Mouse (Mus musculus) left cerebral cortex, postnatal 10 days (tissue): Measurements from ENCODE around the gene Atp6v1g3. TPM values are rescaled to one million over a fixed set of nuclear protein-coding genes. Genes with fewer than 3 reads are reported as not detected.

Experiments
- DNase-seq, 2 experiments: peaks; one replicate each; pipeline ENCODE4 v3.0.0; 2021 to 2022; ENCODE audit warnings: low spot score in 2 of 2, mixed read lengths in 1 of 2; ENCODE audit errors: extremely low spot score in 1 of 2
- intact Hi-C: fragments of 180-260 bp; cut with DNase I; formaldehyde crosslinking; loops from one replicate; pipeline ENCODE4 v1.15.1; 2025
- total RNA-seq, 2 experiments: library from RNA; stranded (reverse); gene quantifications; 2 replicates each; pipeline ENCODE4 v1.2.3; 2021

Atp6v1g3 gene
- not detected for total RNA-seq

- no peak for DNase-seq
- intact Hi-C loops, result no loop called here
These were observed at the start of gene Atp6v1g3 for GRCm38 (mm10) chr1:138273438-138273837. Gene Atp6v1g3, plus strand, starts transcription at chr1:138273738.

GRCm38 (mm10) chr1:138233051-138233450 lies 40.5 kb upstream of the Atp6v1g3 start:
- intact Hi-C loops, result no loop called here
- no peak for DNase-seq

DNA sequence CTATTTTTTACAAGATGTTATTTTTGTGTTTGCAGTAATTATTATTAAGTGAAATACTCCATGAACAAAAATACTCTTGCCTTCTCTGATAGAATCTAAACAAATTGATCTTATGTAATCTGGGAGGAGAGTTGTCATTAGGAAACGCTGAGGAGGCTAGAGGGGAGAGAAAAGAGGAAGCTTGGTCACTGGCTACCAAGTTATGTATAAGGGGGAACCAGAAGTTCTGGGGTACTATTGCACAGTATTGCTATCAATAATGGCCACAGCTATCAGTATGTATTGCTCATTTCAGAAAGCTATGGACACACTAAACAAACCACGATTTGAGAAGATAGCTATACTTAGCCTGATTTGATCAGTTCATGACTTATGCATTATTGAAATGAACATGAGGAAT lies 36.3 kb upstream of the Atp6v1g3 start:
- no peak for DNase-seq

GRCm38 (mm10) chr1:138243947-138244346 lies 29.6 kb upstream of the Atp6v1g3 start:
- no peak for DNase-seq
- intact Hi-C loops, result no loop called here

More for the DNA sequence above, 36.3 kb upstream of the Atp6v1g3 start:
- intact Hi-C loops, result no loop called here

GRCm38 (mm10) chr1:138244485-138244884 lies 29.1 kb upstream of the Atp6v1g3 start:
- peak; percentile 36 to 38 for DNase-seq
- intact Hi-C loops, result no loop called here

- intact Hi-C loops, result no loop called here
- DNase-seq, result no peak
These were observed 28.4 kb upstream of the Atp6v1g3 start for GRCm38 (mm10) chr1:138245103-138245502.

DNA sequence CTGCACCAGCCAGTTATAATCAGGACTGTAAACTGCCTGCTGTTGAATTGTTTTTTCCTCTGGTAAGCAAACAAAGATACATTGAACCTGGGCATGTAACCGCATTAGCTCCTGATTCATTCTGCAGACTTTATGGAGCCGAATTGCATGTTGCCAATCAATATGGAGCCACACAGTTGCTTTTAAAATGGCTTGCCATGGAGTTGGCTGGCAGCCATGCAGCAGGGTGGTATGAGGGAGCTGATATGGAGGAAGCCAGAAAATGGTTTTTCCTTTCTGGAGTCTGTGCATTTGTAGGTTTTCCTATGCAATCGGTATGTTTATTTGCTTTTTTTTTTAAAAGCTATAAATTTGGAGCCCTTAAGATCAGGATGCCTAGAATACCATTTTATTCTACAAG lies 28.0 kb upstream of the Atp6v1g3 start:
- DNase-seq, result no peak
- intact Hi-C loops, result no loop called here

- intact Hi-C loops, result no loop called here
- no peak for DNase-seq
These were observed 26.9 kb upstream of the Atp6v1g3 start for GRCm38 (mm10) chr1:138246438-138247164.

- intact Hi-C loops, result no loop called here
- DNase-seq, result no peak
These were observed 25.6 kb upstream of the Atp6v1g3 start for GRCm38 (mm10) chr1:138247699-138248483.

DNA sequence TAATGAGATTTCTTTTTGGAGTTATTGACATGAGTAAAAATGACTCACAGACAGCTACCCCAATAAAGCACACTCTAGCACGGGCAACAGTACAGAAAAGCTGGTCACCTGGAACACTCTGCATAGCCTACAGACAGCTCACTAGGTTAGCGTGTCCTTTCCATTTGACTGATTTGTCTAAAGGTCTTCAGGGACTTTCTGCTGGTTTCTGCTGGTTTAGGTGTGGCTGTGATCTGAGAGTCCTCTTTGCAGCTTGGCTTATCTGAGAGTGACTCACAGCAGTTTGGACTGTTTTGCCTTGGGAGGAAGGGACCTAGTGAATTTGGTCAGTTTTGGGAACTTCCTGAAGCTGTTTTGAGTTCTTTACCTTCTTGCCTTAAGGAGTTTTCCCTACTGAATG lies 24.8 kb upstream of the Atp6v1g3 start:
- intact Hi-C loops, result no loop called here

DNA sequence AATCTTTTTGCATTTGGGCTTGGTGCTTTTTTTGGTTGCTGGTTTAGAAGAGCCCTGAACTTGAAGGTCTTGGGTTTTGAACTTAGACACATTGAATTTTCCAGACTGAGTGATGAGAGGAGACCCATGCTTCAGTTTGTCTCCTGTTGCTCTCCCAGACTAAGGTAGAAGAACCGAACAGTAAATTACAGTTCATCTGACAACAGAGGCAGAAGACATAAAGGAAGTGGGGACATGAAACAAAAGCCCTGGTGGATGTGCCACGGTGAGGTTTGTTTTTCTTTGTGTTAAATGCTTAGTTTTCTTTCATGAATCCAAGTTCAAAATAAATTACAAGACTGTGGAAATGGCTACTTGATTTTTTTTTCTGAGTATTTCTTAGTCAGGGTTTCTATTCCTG lies 22.6 kb upstream of the Atp6v1g3 start:
- DNase-seq, result no peak
- intact Hi-C loops, result no loop called here

More for the DNA sequence above, 24.8 kb upstream of the Atp6v1g3 start:
- DNase-seq, result no peak

DNA sequence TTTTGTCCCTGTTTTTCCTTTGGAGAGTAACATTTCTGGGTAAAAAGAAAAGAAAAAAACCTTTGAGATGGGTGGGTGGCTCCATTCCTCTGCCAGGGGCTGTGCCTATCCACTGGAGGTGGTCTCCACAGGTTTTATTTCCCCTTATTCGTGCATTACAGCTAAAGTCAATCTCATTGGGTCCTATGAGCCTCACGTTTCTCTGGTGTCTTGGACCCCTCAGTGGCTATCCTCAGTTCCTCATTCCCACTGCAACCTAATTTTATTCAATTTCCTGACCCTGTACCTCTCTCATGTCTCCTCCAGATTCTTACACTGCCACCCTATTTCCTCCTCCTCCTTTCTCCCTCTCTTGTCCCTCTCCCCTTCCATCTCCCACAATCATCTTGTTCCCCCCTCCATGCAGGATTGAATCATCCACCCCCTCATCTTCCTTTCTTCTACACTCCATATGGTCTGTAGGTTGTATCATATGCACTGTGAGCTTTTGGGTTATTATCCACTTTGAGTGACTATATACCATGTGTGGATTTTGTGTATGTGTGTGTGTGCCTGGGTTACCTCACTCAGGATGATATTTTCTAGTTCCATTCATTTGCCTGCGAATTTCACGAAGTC lies 17.3 kb upstream of the Atp6v1g3 start:
- intact Hi-C loops, result no loop called here
- DNase-seq, result no peak

- intact Hi-C loops, result no loop called here
- DNase-seq, result no peak
These were observed 14.8 kb upstream of the Atp6v1g3 start for GRCm38 (mm10) chr1:138258758-138259157.

GRCm38 (mm10) chr1:138261520-138261919 lies 12.0 kb upstream of the Atp6v1g3 start:
- no peak for DNase-seq
- intact Hi-C loops, result no loop called here

DNA sequence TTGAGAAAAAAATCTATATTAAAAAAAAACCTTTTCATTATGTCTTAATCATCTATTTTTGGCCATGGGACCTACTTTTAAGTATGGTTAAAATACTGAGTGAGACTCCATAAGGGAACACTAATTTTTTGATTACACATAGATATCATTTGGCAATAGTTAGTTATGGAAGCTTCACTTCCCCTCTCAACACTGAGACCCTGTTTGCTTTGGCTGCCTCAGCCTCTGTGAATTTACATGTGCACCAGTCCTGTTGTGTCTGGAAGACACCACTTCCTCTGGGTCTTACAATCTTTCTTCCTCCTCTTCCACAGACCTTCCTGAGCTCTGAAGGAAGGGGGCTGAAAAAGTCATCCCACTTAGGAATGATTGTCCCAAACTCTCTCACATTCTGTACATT lies 11.1 kb upstream of the Atp6v1g3 start:
- intact Hi-C loops, result no loop called here
- no peak for DNase-seq

DNA sequence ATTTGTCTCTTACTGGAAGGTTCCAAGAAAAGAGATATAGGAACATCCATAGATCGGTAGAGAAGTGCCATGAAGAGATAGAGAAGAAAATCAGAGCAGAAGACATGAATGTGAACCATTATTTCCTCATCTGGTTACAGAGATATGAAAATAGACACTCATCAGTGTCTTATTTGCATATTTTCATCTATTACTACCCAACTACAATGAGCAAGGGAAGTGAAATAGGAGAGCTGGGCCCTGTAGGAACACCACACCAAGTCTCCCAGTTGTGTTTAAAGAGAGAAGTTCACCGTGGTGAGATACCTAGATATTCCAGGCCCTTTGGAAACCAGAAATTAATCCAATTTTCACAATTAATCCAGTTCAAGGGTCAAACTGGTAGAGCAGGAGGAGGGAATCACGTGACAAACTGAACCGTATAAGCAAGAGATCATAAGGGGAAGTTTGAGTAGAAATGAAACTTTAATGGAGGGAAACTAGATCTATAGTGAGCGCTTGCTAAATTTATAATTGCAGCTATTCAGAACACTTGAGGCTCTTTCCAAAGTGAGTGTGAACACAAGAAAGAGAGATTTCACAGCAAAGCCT lies 6.0 kb upstream of the Atp6v1g3 start:
- intact Hi-C loops, result no loop called here
- no peak for DNase-seq

DNA sequence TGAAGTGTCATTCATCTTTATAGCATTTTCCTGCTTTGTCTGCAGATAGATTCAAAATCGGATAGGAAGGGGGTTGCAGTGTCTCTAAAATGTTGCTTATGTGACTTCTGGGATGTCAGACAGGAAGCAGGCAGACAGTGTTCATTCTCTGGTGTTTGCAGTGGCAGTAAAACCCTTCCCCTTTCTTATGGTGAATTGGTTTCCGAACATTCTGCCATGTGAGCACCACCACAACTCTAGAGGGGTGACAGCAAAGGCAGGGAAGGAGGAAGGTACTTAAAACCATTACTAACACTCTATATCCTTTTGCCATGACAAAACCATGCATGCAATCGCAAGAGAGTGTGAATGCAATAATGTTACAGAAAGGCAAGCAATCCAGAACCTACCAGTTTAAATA lies 1.4 kb downstream of the Atp6v1g3 start:
- no peak for DNase-seq
- intact Hi-C loops, result no loop called here

- DNase-seq, result peak in 1 of 2 experiments; percentile 18
- intact Hi-C loops, result no loop called here
These were observed 2.3 kb downstream of the Atp6v1g3 start for GRCm38 (mm10) chr1:138275859-138276258.

DNA sequence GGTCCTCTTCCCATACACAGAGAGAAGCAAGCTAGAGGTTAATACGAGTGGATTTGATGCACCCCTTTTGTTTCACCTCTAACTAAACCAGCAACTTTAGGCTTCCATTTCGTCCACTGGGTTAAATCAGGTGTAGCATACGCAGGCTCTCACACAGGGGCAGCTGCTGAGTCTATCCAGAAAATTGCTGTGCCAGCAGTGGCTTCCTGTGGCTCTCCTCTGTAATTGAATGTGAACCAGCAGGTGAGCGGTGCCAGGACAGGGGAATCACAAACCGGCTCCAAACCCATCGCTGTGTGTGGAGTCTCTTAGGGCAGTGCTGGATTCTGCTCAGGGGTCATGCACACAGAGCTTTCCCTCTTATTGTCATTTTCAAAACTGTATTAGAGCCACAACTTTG lies 7.6 kb downstream of the Atp6v1g3 start:
- no peak for DNase-seq
- intact Hi-C loops, result no loop called here
